Mouse (Mus musculus) bone marrow macrophage, adult 2 months (primary cell): ENCODE measurements around the gene Tas2r109. TPM values are rescaled to one million over a fixed set of nuclear protein-coding genes. Genes with fewer than 3 reads are reported as not detected.
"Not testable (repeated sequence)": the region's sequence is repeated elsewhere in the genome, so short reads cannot be mapped to it uniquely, and the experiment has no call there.

Experiments
- H3K27ac ChIP-seq: 2 replicates; pipeline ENCODE4 v1.5.1; 2012; ENCODE audit warnings: low read depth, low read length; ENCODE audit not compliant: insufficient read depth
- H3K4me1 ChIP-seq: 2 replicates; pipeline ENCODE4 v1.6.1; 2012; ENCODE audit warnings: low read length; ENCODE audit not compliant: control insufficient read depth, insufficient read depth
- H3K4me3 ChIP-seq: 2 replicates; pipeline ENCODE4 v1.5.1; 2012; ENCODE audit warnings: mild to moderate bottlenecking, low read length, moderate library complexity; ENCODE audit not compliant: insufficient read depth
- CTCF ChIP-seq: IDR thresholded peaks from 2 replicates; pipeline ENCODE4 v1.5.1; 2012; ENCODE audit warnings: low read depth, mild to moderate bottlenecking, low read length, moderate library complexity
- POLR2A ChIP-seq: IDR thresholded peaks from 2 replicates; pipeline ENCODE4 v1.6.1; 2012; ENCODE audit warnings: mild to moderate bottlenecking, low read depth, low read length, borderline replicate concordance
- polyA plus RNA-seq: library from polyadenylated mRNA; stranded (reverse); fragments of >200 nt; gene quantifications from 2 replicates; pipeline ENCODE4 v1.2.4, GENCODE M21; 2012; ENCODE audit not compliant: missing spikeins, insufficient read depth, insufficient read length

Tas2r109 gene
- not detected in 2 replicates for polyA plus RNA-seq

GRCm38 (mm10) chr6:132980865-132981264 is at the start of gene Tas2r109:
Gene Tas2r109 (minus strand): TSS chr6:132980965.
- Histone ChIP-seq H3K4me3 (no peak within 1 kb of the TSS), H3K4me1 (no peaks in the 10 kb centered on the region), H3K27ac (no peak within 1 kb of the TSS)
- TF ChIP-seq CTCF (no peak), POLR2A (no peak)

- Histone ChIP-seq H3K27ac (no peak within 1 kb of the TSS), H3K4me3 (no peak within 1 kb of the TSS), H3K4me1 (no peaks in the 10 kb centered on the region)
- TF ChIP-seq POLR2A = no peak
- TF ChIP-seq CTCF = no peak
Measured at GRCm38 (mm10) chr6:132957819-132958218, 22.9 kb downstream of the Tas2r109 start, which contains the start of gene Tas2r131. Gene Tas2r131 (minus strand): TSS chr6:132957919.

- H3K27ac ChIP-seq = no peak within 1 kb of the TSS
- no peak for TF ChIP-seq POLR2A
- no peak within 1 kb of the TSS for H3K4me3 ChIP-seq
- H3K4me1 ChIP-seq = no peaks in the 10 kb centered on the region
Measured at GRCm38 (mm10) chr6:132950802-132951201, 30.0 kb downstream of the Tas2r109 start, which contains the start of gene Tas2r129. Gene Tas2r129 (plus strand): TSS chr6:132951102.

DNA sequence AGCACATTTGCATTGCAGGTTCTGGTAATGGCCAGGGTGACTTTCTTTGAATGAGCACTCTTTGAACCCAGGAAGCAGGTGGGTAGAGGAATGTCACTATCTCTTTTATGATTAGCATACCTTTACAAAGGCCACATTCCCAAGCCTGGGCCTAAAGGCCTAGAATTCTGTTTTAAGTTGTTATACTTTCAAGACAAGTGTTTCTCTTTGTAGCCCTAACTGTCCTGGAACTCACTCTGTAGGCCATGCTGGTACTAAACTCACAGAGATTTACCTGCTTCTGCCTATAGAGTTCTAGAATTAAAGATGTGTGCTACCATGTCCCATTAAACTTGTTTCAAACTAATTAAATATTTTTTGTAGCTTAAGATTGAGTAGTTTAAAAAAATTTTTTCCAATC is 39.4 kb downstream of the Tas2r109 start:
- H3K4me1 ChIP-seq, H3K4me3 ChIP-seq, H3K27ac ChIP-seq: not testable (repeated sequence)

Other genes with a start within 250 kb of the Tas2r109 start
- gene Tas2r115, start 242.9 kb downstream of the Tas2r109 start, polyA plus RNA-seq = not detected in 2 replicates
- gene Tas2r124, start 226.2 kb downstream of the Tas2r109 start, polyA plus RNA-seq = not detected in 2 replicates
- not detected in 2 replicates for gene Tas2r102, start 218.8 kb downstream of the Tas2r109 start, polyA plus RNA-seq
- gene Tas2r136, start 202.8 kb downstream of the Tas2r109 start, polyA plus RNA-seq = not detected in 2 replicates
- gene Tas2r117, start 178.1 kb downstream of the Tas2r109 start, polyA plus RNA-seq = not detected in 2 replicates
- gene Tas2r123, start 133.8 kb downstream of the Tas2r109 start, polyA plus RNA-seq = not detected in 2 replicates
- gene Tas2r116, start 125.5 kb downstream of the Tas2r109 start, polyA plus RNA-seq = not detected in 2 replicates
- gene Tas2r110, start 113.0 kb downstream of the Tas2r109 start, polyA plus RNA-seq = not detected in 2 replicates
- gene Tas2r113, start 88.0 kb downstream of the Tas2r109 start, polyA plus RNA-seq = not detected in 2 replicates
- gene Tas2r125, start 71.3 kb downstream of the Tas2r109 start, polyA plus RNA-seq = not detected in 2 replicates
- not detected in 2 replicates for gene Tas2r129, start 29.9 kb downstream of the Tas2r109 start, polyA plus RNA-seq
- gene Tas2r131, start 23.0 kb downstream of the Tas2r109 start, polyA plus RNA-seq = not detected in 2 replicates
- gene Tas2r103, start 56.1 kb upstream of the Tas2r109 start, polyA plus RNA-seq = not detected in 2 replicates
- gene Tas2r140, start 74.9 kb upstream of the Tas2r109 start, polyA plus RNA-seq = not detected in 2 replicates
- gene Smim10l1, start 123.9 kb upstream of the Tas2r109 start, polyA plus RNA-seq = 38.8 and 45.5 TPM in 2 replicates